Mouse (Mus musculus) heart, embryonic 16.5 days (tissue): ENCODE data around the gene Eif4e3. TPM values are rescaled to one million over a fixed set of nuclear protein-coding genes. Genes with fewer than 3 reads are reported as not detected.

Experiments used
- ATAC-seq: fragments of 200-750 bp; cut with Nextera tagmentation; replicated peaks from 2 replicates; pipeline ENCODE4 v1.8.0; 2017; ENCODE audit warnings: moderate number of reproducible peaks; ENCODE audit not compliant: insufficient read depth, low FRiP score; ENCODE audit errors: extremely low read depth
- H3K27ac ChIP-seq: fragments of 300-500 bp; sonication (generic); 2 replicates; pipeline ENCODE4 v1.5.1; 2014; ENCODE audit warnings: mild to moderate bottlenecking, low read length, control low read depth, moderate library complexity
- H3K27me3 ChIP-seq: fragments of 300-500 bp; sonication (generic); 2 replicates; pipeline ENCODE4 v1.6.1; 2014; ENCODE audit warnings: low read length, mixed read lengths; ENCODE audit not compliant: control insufficient read depth, insufficient read depth
- H3K36me3 ChIP-seq: fragments of 300-500 bp; sonication (generic); 2 replicates; pipeline ENCODE4 v1.6.1; 2014; ENCODE audit not compliant: control insufficient read depth, insufficient read depth
- H3K4me1 ChIP-seq: fragments of 300-500 bp; sonication (generic); 2 replicates; pipeline ENCODE4 v1.6.1; 2014; ENCODE audit warnings: low read length, mixed read lengths; ENCODE audit not compliant: control insufficient read depth, insufficient read depth
- H3K4me2 ChIP-seq: fragments of 300-500 bp; sonication (generic); 2 replicates; pipeline ENCODE4 v1.6.1; 2014; ENCODE audit warnings: low read depth, mild to moderate bottlenecking, control low read depth, low read length
- H3K4me3 ChIP-seq: fragments of 300-500 bp; sonication (generic); 2 replicates; pipeline ENCODE4 v1.5.1; 2014; ENCODE audit warnings: mild to moderate bottlenecking, control low read depth, low read length
- H3K9ac ChIP-seq: fragments of 300-500 bp; sonication (generic); 2 replicates; pipeline ENCODE4 v1.6.1; 2014; ENCODE audit warnings: low read length, control low read depth
- H3K9me3 ChIP-seq: fragments of 300-500 bp; sonication (generic); replicated peaks from 2 replicates; pipeline ENCODE4 v1.6.1; 2016; ENCODE audit warnings: low read length; ENCODE audit not compliant: control insufficient read depth
- WGBS: fragments of 180-500 bp; shearing (Covaris S2); extraction: QIAGEN DNeasy Blood & Tissue Kit; methylation state at CpG from one replicate; pipeline ENCODE4 v1.1.7; 2014; 5-methylcytosine and 5-hydroxymethylcytosine counted together
- polyA plus RNA-seq: library from polyadenylated mRNA; unstranded; fragments of >200 nt; fragmentation: Nextera tagmentation; extraction: Ambion mirVana; gene quantifications from 2 replicates; pipeline ENCODE4 v1.2.1, GENCODE M21; 2015

The Eif4e3 gene
- polyA plus RNA-seq, 1 experiment from 2014 or later = 12.7 TPM

DNA sequence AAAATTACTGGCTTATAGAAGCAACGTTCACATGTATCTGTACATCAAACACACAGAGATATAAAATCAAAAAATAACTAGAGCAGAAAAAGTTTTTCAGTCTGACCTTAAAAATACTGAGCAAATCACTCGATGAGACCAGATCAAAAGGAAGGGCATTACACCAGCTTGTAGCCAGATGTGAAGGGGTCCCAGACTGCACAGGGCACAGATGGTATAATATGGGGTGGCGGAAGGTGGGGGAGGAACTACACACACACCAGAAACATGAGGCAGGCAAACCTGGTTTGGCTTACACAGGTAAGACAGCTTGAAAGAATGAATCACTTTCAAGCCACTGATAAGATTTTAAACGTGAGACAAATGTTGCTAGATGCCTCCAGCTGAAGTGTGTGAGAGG, 45.4 kb downstream of the Eif4e3 start:
- Histone ChIP-seq H3K36me3 (no peaks in the 10 kb centered on the region), H3K4me2 (no peak overlapping the region), H3K4me3 (no peak overlapping the region), H3K9ac (no peak overlapping the region), H3K27me3 (no peaks in the 10 kb centered on the region), H3K27ac (no peak overlapping the region), H3K9me3 (no peaks in the 10 kb centered on the region), H3K4me1 (peaks cover 2% of the 10 kb centered on the region; the same call in 1 of the 2 replicates)
- WGBS = 64% methylated on average over 4 of the region's 4 CpGs
- no peak for ATAC-seq

DNA sequence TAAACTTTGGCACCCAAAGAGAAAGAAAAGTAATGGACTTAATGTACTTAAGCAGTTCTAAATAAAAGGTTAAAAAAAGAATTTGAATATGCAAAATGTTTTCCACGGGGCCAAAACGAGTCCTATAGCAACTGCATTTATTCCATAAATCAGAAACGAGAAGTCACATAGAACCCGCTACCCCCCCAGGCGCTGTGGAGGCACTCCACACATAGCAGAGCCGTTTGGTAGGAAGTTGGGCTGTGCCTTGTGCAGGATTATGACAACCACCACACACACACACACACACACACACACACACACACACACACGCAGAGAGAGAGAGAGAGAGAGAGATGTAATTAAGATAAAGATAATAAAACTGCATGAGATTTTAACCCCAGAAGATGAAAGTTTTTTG, 46.1 kb downstream of the Eif4e3 start:
- no peaks in the 10 kb centered on the region for H3K9me3 ChIP-seq
- no peak overlapping the region for H3K4me3 ChIP-seq
- no peak overlapping the region for H3K9ac ChIP-seq
- 64% methylated on average over 7 of the region's 7 CpGs for WGBS
- H3K27me3 ChIP-seq = no peaks in the 10 kb centered on the region
- no peak for ATAC-seq
- no peaks in the 10 kb centered on the region for H3K36me3 ChIP-seq
- H3K4me1 ChIP-seq = peaks cover 2% of the 10 kb centered on the region; the same call in 1 of the 2 replicates
- H3K27ac ChIP-seq = no peak overlapping the region
- no peak overlapping the region for H3K4me2 ChIP-seq

DNA sequence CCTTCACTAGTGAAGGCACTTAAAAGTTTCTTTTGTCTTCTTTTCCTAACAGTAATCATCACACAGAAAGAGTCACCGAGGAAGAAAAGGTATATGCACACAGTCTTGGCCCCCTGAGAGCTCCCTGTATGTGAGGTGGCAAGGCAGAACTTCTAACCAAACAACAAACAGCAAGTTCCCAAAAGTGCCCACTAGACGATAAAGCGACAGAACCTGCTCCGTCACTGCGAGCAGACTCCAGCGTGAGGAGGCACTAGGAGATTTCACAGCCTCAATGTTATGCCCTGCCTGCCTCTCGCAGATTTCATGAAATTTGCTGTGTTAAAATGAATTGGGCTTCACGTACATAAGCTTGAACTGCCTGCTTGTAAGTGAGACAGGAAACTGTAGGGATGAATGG, 46.6 kb downstream of the Eif4e3 start:
- no peaks in the 10 kb centered on the region for H3K27me3 ChIP-seq
- no peak for ATAC-seq
- no peak overlapping the region for H3K9ac ChIP-seq
- H3K9me3 ChIP-seq = no peaks in the 10 kb centered on the region
- no peaks in the 10 kb centered on the region for H3K36me3 ChIP-seq
- no peak overlapping the region for H3K4me3 ChIP-seq
- no peak overlapping the region for H3K27ac ChIP-seq
- H3K4me1 ChIP-seq = peaks cover 4% of the 10 kb centered on the region; the same call in 1 of the 2 replicates
- no peak overlapping the region for H3K4me2 ChIP-seq
- 52% methylated on average over 8 of the region's 8 CpGs for WGBS

DNA sequence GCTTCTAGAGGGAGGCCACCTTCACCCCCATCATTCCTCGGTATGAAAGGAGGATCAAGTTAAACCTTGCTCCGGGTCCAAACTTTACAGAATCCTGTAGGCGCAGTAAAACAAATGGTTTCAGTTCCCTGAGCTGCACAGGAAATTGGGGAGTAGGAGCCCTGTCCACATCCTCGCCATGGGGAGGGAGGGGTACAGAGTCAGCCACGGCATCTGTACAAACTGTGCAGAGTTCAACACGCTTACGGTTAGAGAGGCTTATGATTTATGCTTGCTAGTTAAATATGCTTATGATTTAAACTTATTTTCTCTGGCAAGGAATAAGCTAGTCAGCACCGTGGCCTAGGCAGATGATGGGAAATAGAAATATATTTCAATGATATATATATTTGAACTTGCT, 47.1 kb downstream of the Eif4e3 start:
- Histone ChIP-seq H3K4me3 (no peak overlapping the region), H3K27me3 (no peaks in the 10 kb centered on the region), H3K4me1 (peaks cover 7% of the 10 kb centered on the region), H3K4me2 (no peak overlapping the region), H3K36me3 (no peaks in the 10 kb centered on the region), H3K27ac (no peak overlapping the region), H3K9me3 (no peaks in the 10 kb centered on the region), H3K9ac (no peak overlapping the region)
- 57% methylated on average over 8 of the region's 8 CpGs for WGBS
- ATAC-seq = no peak

DNA sequence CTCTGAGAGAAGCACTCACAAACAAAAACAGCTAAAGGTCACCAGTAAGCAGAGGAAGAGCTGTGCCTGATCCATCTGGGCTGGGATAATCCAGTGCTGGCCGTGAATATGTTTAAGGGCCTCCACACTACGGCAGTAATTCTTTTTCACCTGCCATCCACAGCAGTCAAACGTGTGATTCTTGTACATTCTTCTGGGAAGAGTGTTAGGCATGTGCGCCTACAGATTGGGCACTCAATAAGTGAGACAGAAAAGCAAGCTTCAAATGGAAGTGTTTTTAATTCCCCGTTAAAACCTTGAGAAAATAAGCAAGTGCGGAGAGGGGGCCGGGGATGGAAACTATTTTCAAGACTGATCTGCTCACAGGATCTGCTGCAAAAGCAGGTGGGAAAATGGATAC, 48.7 kb downstream of the Eif4e3 start:
- 79% methylated on average over 7 of the region's 7 CpGs for WGBS
- no peaks in the 10 kb centered on the region for H3K36me3 ChIP-seq
- no peak for ATAC-seq
- H3K4me3 ChIP-seq = no peak overlapping the region
- no peaks in the 10 kb centered on the region for H3K9me3 ChIP-seq
- no peak overlapping the region for H3K27ac ChIP-seq
- no peak overlapping the region for H3K4me2 ChIP-seq
- H3K4me1 ChIP-seq = peaks cover 7% of the 10 kb centered on the region
- no peaks in the 10 kb centered on the region for H3K27me3 ChIP-seq
- H3K9ac ChIP-seq = no peak overlapping the region

DNA sequence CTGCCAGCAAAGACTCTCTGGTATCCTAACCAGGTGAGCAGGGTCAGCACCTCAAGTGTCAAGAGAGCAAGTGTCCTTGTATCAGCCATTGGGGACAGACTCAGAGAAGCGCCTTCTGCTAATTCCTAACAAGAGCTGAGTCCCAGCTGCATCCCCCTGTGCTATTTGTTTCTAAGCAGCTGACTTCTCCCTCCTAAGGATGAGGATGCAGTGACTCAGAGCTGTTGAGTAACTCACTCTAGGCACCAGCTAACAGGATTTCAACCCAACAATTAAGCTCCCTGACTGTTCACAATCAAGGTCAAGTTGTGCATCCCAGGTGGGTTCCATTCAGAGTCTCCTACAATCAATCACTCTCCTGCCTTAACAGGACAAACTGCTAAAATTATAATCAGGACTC, 49.2 kb downstream of the Eif4e3 start:
- no peaks in the 10 kb centered on the region for H3K27me3 ChIP-seq

DNA sequence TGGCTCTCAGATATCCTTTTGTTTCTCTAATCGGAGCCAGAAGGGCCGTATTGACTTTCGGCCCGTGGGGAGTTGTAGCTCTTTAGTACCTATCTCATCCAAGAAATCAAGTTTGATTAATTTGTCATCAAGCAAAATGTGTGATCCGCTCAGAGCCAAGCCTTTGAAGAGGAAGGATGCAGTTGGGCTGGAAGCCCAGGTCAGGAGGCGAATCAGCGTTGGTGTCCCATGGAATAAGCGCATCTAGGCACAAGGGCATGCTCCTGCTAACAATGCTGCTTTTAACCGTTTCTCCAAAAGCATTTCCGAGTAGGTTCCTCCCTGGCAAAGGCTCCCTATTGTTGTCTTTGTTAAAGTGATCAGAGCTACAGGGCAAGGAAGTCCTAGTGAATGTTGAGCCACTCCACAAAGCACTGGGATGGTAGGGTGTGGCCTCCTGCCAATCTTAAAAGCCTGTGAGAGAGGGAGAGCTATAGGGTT, 51.3 kb downstream of the Eif4e3 start:
- WGBS = 43% methylated on average over 10 of the region's 10 CpGs
- no peaks in the 10 kb centered on the region for H3K27me3 ChIP-seq

More for the DNA sequence above, 49.2 kb downstream of the Eif4e3 start:
- Histone ChIP-seq H3K27ac (no peak overlapping the region), H3K4me1 (peaks cover 7% of the 10 kb centered on the region), H3K9me3 (no peaks in the 10 kb centered on the region), H3K36me3 (no peaks in the 10 kb centered on the region), H3K4me2 (no peak overlapping the region), H3K4me3 (no peak overlapping the region), H3K9ac (no peak overlapping the region)
- WGBS = 94% methylated on average over 1 of the region's 1 CpGs
- no peak for ATAC-seq

DNA sequence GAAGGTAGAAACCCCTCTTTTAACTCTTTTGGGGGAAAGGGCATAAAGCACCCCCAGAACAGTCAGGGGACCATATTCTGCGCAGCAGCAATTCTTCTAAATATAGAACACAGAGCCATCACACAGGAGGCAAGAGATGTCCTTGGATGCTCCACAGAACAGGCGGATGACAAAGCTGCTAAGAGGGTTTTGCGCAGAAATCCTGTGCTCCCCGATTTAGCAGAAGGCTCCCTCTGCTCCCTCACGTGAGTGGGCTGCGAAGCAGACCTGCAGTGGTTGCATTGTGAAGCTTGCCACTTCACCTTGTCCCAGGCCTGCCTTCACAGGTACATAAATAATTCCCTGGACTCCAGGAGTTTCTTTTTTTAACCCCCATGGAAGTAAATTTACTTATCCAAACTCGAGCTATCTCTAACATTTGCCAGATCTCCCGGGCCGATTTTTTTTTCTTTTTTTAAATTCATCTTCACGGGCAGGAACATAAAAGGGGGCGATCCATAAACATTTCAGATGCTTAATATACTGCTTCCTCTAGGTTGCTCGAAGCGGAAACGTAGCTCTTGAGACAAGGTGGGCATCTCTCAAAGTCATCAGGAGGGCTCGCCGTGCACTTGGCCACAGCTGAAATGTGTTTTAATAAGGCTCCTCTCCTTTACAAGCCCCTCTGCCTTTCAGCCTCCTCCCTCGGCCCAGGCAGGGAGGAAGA, 51.9 kb downstream of the Eif4e3 start:
- Histone ChIP-seq H3K9me3 (no peaks in the 10 kb centered on the region), H3K36me3 (no peaks in the 10 kb centered on the region), H3K4me2 (no peak overlapping the region), H3K27ac (no peak overlapping the region), H3K9ac (no peak overlapping the region), H3K4me3 (no peak overlapping the region), H3K4me1 (peaks cover 6% of the 10 kb centered on the region; the same call in 1 of the 2 replicates), H3K27me3 (no peaks in the 10 kb centered on the region)
- WGBS = 55% methylated on average over 17 of the region's 17 CpGs
- no peak for ATAC-seq

More for the DNA sequence above, 51.3 kb downstream of the Eif4e3 start:
- H3K27ac ChIP-seq = no peak overlapping the region
- no peak overlapping the region for H3K9ac ChIP-seq
- no peak overlapping the region for H3K4me3 ChIP-seq
- H3K4me1 ChIP-seq = peaks cover 7% of the 10 kb centered on the region
- no peaks in the 10 kb centered on the region for H3K36me3 ChIP-seq
- ATAC-seq = no peak
- no peak overlapping the region for H3K4me2 ChIP-seq
- no peaks in the 10 kb centered on the region for H3K9me3 ChIP-seq

DNA sequence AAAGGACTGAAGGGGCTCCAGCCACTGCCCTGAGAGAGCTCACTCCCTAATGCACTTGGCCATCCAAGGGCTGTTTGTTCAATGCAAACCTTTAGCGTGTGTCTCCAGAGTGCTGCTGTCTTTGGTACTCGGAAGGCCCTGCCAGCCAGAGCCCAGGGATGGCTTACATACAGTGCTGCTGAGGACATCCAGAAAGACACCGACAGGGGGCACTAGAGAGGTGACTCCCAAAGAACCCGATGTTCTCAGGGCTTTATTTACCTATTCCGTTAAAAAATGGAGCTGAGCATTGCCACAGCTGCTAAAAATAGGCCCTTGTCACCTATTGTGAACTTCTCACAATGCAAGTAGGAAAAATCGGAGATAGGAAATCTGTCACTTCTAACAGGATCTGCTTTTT, 54.7 kb downstream of the Eif4e3 start:
- Histone ChIP-seq H3K9me3 (no peaks in the 10 kb centered on the region), H3K4me1 (peaks cover 6% of the 10 kb centered on the region; the same call in 1 of the 2 replicates), H3K9ac (no peak overlapping the region), H3K27ac (no peak overlapping the region), H3K27me3 (no peaks in the 10 kb centered on the region), H3K4me2 (no peak overlapping the region), H3K36me3 (no peaks in the 10 kb centered on the region), H3K4me3 (no peak overlapping the region)
- 45% methylated on average over 6 of the region's 6 CpGs for WGBS
- ATAC-seq = no peak
